Mouse (Mus musculus) hindbrain, embryonic 16.5 days (tissue): ENCODE data around the gene Inafm1. TPM values are rescaled to one million over a fixed set of nuclear protein-coding genes. Genes with fewer than 3 reads are reported as not detected.
A peak's percentile ranks its signal among the peaks of the same experiment; 100 is the strongest.

Source experiments
- ATAC-seq: fragments of 200-750 bp; cut with Nextera tagmentation; 2 replicates; pipeline ENCODE4 v1.8.0; 2017; ENCODE audit warnings: moderate TSS enrichment, moderate library complexity
- H3K27ac ChIP-seq: fragments of 300-500 bp; sonication (generic); 2 replicates; pipeline ENCODE4 v1.5.1; 2014; ENCODE audit warnings: low read depth, mild to moderate bottlenecking, control low read depth, low read length, moderate library complexity
- H3K27me3 ChIP-seq: fragments of 300-500 bp; sonication (generic); replicated peaks from 2 replicates; pipeline ENCODE4 v1.6.1; 2014; ENCODE audit warnings: low read length; ENCODE audit not compliant: control insufficient read depth, insufficient read depth
- H3K36me3 ChIP-seq: fragments of 300-500 bp; sonication (generic); 2 replicates; pipeline ENCODE4 v1.6.1; 2014; ENCODE audit warnings: mild to moderate bottlenecking, low read length, moderate library complexity, mixed read lengths; ENCODE audit not compliant: control insufficient read depth, insufficient read depth
- H3K4me1 ChIP-seq: fragments of 300-500 bp; sonication (generic); 2 replicates; pipeline ENCODE4 v1.6.1; 2014; ENCODE audit warnings: low read depth, low read length; ENCODE audit not compliant: control insufficient read depth, insufficient read depth
- H3K4me2 ChIP-seq: fragments of 300-500 bp; sonication (generic); 2 replicates; pipeline ENCODE4 v1.6.1; 2014; ENCODE audit warnings: mild to moderate bottlenecking, low read length, control low read depth, moderate library complexity
- H3K4me3 ChIP-seq: fragments of 300-500 bp; sonication (generic); 2 replicates; pipeline ENCODE4 v1.5.1; 2014; ENCODE audit warnings: mild to moderate bottlenecking, low read length, control low read depth, moderate library complexity
- H3K9ac ChIP-seq: fragments of 300-500 bp; sonication (generic); 2 replicates; pipeline ENCODE4 v1.6.1; 2014; ENCODE audit warnings: low read depth, mild to moderate bottlenecking, control low read depth, low read length, moderate library complexity
- H3K9me3 ChIP-seq: fragments of 300-500 bp; sonication (generic); 2 replicates; pipeline ENCODE4 v1.6.1; 2014; ENCODE audit warnings: mild to moderate bottlenecking, low read length, moderate library complexity; ENCODE audit not compliant: control insufficient read depth
- WGBS: fragments of 180-500 bp; shearing (Covaris S2); extraction: QIAGEN DNeasy Blood & Tissue Kit; methylation state at CpG from one replicate; pipeline ENCODE4 v1.1.7; 2014; 5-methylcytosine and 5-hydroxymethylcytosine counted together
- polyA plus RNA-seq: library from polyadenylated mRNA; unstranded; fragments of >200 nt; fragmentation: Nextera tagmentation; extraction: Ambion mirVana; gene quantifications from 2 replicates; pipeline ENCODE4 v1.2.1, GENCODE M21; 2015

The Inafm1 gene
- polyA plus RNA-seq, 1 experiment from 2014 or later: 62.4 TPM

DNA sequence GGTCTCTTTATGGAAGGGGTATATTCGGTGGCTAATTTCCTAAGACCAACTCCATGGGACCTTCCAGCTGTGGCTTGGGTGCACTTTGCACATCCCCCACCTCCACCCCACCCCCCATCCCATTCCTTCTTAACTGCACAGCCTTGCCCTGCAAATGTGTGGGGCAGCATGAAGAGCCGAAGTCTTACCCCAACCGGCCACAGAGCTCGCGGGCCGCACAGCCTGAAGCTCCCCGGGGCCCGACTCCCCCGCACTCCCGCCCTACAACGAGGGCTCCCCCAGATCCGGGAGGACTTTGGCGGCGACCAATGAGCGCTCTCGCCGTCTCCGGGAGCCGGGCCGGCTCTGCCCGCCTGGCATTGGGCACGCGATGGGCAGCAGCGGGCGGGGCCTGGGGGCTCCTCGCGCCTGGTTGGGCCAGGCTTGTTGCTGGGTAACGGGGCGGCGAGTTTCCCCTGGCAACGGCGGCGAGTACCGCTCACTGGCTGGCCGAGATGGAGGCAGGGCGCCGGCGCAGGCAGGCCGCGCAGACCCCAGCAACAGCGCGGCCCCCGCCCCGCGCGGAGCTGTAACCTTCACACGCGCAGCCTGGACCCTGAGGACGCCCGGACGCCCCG lies 26.1 kb upstream of the Inafm1 start:
- under 1% methylated on average over 43 of the region's 52 CpGs for WGBS
- peak overlapping the region; percentile 50 for H3K4me3 ChIP-seq

DNA sequence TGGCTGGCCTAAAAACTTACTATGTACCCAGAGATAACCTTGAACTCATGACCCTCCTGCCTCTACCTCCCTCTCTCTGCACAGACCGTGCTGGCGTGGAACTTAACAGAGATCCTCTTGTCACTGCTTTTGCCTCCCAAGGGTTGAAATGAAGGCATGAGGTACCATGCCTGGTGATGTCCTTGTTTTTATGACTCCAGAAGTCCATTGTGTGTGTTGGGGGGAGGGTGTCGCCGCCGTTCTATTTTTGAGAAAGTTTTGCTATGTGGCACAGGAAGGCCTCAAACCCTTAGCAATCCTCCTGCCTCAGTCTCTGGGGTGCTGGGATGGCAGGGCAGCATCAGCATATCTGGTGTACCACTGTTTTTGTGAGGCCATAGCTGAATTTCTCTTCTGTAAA lies 25.5 kb upstream of the Inafm1 start:
- Histone ChIP-seq H3K4me2 (peak overlapping the region; percentile 83), H3K27me3 (no peaks in the 10 kb centered on the region), H3K4me1 (peaks cover 26% of the 10 kb centered on the region), H3K9ac (peak overlapping the region; percentile 65; the same call in 1 of the 2 replicates), H3K4me3 (peak overlapping the region; percentile 50), H3K36me3 (no peaks in the 10 kb centered on the region), H3K27ac (peak overlapping the region; percentile 75), H3K9me3 (no peaks in the 10 kb centered on the region)
- no peak for ATAC-seq
- 74% methylated on average over 5 of the region's 5 CpGs for WGBS

More for the DNA sequence above, 26.1 kb upstream of the Inafm1 start:
- Histone ChIP-seq H3K9me3 (no peaks in the 10 kb centered on the region), H3K4me2 (peak overlapping the region; percentile 83), H3K4me1 (peaks cover 26% of the 10 kb centered on the region), H3K27me3 (no peaks in the 10 kb centered on the region), H3K36me3 (no peaks in the 10 kb centered on the region), H3K9ac (peak overlapping the region; percentile 71), H3K27ac (peak overlapping the region; percentile 82)
- peak; percentile 95 for ATAC-seq

DNA sequence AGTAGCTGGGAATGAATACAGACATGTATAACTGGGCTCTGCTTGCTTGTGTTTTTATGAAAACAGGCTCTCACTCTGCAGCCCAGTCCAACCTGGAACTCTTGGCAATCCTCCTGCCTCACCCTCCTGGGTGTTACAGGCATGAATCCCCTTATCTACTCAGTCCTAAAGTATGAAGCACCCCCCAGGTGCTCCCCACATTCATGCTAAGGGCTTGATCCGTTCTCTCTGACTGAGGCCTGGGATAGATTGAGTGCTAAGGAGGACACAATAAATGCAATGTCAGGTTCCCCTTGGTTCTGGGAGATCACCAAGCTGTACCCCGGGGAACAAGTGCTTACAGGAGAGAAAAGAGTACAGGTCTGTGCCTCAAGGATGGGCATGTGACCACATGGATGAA lies 24.2 kb upstream of the Inafm1 start:
- Histone ChIP-seq H3K9me3 (no peaks in the 10 kb centered on the region), H3K4me3 (no peak overlapping the region), H3K27ac (no peak overlapping the region), H3K9ac (no peak overlapping the region; the same call in 1 of the 2 replicates), H3K4me1 (peaks cover 26% of the 10 kb centered on the region), H3K27me3 (no peaks in the 10 kb centered on the region), H3K4me2 (no peak overlapping the region; the same call in 1 of the 2 replicates), H3K36me3 (no peaks in the 10 kb centered on the region)
- ATAC-seq: no peak
- 72% methylated on average over 2 of the region's 2 CpGs for WGBS

DNA sequence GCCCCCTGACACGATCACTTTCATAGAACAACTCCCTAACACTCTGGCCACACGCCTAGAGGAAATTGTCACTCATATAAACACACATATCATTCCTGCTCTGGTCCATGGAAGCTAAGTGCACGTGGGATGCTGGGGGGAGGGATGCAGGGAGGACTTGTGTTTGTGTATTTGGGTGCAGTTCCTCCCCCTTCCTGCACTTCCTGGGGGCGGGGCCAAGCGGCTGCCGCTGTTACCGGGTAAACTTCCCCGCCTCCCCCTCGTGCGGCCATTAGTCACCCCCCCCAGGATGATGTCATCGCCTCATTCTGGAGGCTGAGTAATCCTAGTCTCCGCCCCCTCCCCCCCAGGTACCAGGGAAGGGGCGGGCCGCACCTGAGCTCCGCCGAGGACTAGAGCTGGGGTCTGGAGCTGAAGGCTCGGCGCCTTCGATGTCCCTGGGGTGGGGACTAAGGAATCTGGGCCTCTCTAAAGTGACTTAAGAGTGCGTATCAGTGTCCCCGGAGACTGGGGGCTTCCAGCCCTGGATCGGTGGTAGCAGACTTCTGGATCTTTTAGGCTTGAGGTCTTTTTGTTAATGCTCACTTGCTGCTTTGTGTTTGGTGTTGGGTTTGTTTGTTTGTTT lies 23.5 kb upstream of the Inafm1 start:
- peak overlapping the region; percentile 60 for H3K9ac ChIP-seq
- 2% methylated on average over 20 of the region's 22 CpGs for WGBS
- H3K4me3 ChIP-seq: peak overlapping the region; percentile 42
- ATAC-seq: peak; percentile 9; the same call in 1 of the 2 replicates
- no peaks in the 10 kb centered on the region for H3K9me3 ChIP-seq
- peak overlapping the region; percentile 86 for H3K4me2 ChIP-seq
- H3K36me3 ChIP-seq: no peaks in the 10 kb centered on the region
- peaks cover 26% of the 10 kb centered on the region for H3K4me1 ChIP-seq
- H3K27me3 ChIP-seq: no peaks in the 10 kb centered on the region
- H3K27ac ChIP-seq: peak overlapping the region; percentile 67

DNA sequence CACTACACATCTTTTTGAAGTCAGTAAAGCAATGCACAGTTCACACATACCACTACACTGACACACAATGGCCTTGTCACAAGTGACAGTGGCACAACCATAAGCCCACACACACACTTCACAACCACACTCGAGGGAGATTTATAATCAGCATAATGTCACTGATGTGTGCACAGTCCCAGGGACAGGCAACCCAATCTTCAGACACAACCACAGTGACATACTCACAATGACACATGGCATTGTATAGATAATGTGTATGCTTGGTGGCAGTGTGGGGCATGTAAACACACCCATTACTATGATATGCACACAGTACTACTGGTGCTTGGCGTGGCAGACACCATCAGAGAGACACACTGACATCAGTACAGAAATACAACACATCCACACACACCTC lies 22.7 kb upstream of the Inafm1 start:
- Histone ChIP-seq H3K4me1 (peaks cover 26% of the 10 kb centered on the region), H3K9ac (no peak overlapping the region), H3K9me3 (no peaks in the 10 kb centered on the region), H3K36me3 (no peaks in the 10 kb centered on the region), H3K4me3 (no peak overlapping the region), H3K4me2 (peak overlapping the region; percentile 86), H3K27ac (peak overlapping the region; percentile 42; the same call in 1 of the 2 replicates), H3K27me3 (no peaks in the 10 kb centered on the region)
- WGBS: 34% methylated on average over 2 of the region's 2 CpGs
- no peak for ATAC-seq

DNA sequence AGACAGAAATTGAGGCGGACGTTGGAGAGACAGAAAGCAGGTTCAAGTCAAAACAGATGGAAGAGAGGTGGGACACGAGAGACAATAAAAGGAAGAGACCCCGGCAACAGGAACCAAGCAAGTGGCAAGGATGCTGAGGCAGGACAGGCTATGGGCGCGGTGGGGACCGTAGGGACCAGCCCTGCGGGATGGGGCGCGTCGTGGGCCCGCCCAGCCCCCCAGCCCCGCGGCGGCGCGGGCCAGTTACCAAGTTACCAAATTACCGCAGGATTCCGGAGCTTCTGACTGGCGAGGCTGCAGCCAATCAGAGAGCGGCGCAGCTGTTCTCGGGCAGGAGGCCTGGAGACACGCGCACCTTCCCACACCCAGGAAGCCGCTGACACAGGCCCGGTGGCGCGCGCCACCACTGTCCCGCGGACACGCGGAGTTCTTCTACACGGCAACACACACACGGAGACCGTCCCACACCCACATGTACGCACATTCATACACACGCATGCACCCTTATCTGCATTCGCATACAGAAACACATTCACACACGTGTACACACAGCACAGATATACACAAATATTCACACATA lies 22.0 kb upstream of the Inafm1 start:
- H3K4me3 ChIP-seq: peak overlapping the region; percentile 56
- no peaks in the 10 kb centered on the region for H3K36me3 ChIP-seq
- H3K9ac ChIP-seq: peak overlapping the region; percentile 70
- H3K4me1 ChIP-seq: peaks cover 26% of the 10 kb centered on the region
- peak overlapping the region; percentile 86 for H3K27ac ChIP-seq
- no peaks in the 10 kb centered on the region for H3K27me3 ChIP-seq
- ATAC-seq: peak; percentile 37
- H3K9me3 ChIP-seq: no peaks in the 10 kb centered on the region
- WGBS: 2% methylated on average over 35 of the region's 41 CpGs
- H3K4me2 ChIP-seq: peak overlapping the region; percentile 98

DNA sequence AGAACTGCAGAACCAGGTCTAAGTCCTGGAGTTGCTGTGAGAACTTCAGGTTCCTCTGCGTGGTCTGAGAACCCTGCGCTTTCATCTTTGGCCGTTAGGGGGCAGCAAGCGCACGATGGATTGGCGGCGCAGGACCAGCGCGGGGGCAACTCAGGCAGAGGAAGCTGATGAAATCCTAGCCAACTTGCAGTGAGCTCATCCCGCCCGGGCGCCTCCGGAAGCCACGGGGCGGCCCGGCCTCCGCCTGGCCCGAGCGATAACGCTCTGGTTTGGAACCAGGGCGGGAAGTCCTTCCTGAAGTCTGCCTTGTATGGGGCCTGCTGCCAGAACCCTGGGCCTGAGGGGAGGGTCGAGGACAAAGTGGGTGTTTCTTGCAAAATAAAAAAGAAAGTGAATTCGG lies 21.4 kb upstream of the Inafm1 start:
- Histone ChIP-seq H3K4me1 (peaks cover 23% of the 10 kb centered on the region), H3K36me3 (no peaks in the 10 kb centered on the region), H3K9me3 (no peaks in the 10 kb centered on the region), H3K27ac (peak overlapping the region; percentile 86), H3K9ac (peak overlapping the region; percentile 70), H3K27me3 (no peaks in the 10 kb centered on the region), H3K4me2 (peak overlapping the region; percentile 98), H3K4me3 (peak overlapping the region; percentile 56)
- ATAC-seq: peak; percentile 34
- WGBS: under 1% methylated on average over 23 of the region's 23 CpGs

DNA sequence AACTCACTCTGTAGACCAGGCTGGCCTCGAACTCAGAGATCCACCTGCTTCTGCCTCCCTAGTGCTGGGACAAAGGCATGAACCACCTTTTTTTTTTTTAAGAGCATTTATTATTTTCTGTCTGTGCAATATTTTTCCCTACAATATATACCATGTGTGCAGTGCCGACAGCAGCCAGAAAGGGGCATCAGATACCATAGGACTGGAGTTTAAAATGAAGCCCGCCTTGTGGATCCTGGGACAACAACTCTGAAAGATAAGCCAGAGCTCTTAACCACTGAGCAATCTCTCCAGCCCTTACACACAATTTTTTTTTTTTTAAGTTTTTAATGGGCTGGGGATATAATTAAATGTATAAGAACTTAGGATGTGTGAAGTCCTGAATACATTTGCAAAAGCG lies 20.9 kb upstream of the Inafm1 start:
- H3K4me3 ChIP-seq: no peak overlapping the region
- no peak overlapping the region; the same call in 1 of the 2 replicates for H3K27ac ChIP-seq
- no peak for ATAC-seq
- H3K9me3 ChIP-seq: no peaks in the 10 kb centered on the region
- WGBS: 22% methylated on average over 4 of the region's 4 CpGs
- no peaks in the 10 kb centered on the region for H3K27me3 ChIP-seq
- peaks cover 23% of the 10 kb centered on the region for H3K4me1 ChIP-seq
- no peaks in the 10 kb centered on the region for H3K36me3 ChIP-seq
- no peak overlapping the region for H3K9ac ChIP-seq
- peak overlapping the region; percentile 98 for H3K4me2 ChIP-seq

DNA sequence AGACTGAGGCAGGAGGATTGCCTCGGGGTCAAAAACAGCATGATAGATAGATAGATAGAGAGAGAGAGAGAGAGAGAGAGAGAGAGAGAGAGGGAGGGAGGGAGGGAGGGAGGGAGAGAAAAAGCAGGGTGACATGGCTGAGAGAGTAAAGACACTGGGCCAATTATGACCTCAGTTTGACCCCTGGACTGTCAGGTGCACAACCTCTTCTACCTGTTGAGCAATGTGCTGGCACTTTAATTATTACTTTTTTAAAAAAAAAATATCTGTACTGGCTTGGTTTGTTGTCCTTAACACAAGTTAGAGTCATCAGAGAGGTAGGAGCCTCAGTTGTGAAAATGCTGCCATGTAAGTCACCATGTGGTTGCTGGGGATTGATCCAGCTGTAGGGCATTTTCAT lies 14.4 kb upstream of the Inafm1 start:
- no peak overlapping the region for H3K9ac ChIP-seq
- WGBS: 79% methylated on average over 1 of the region's 1 CpGs
- H3K36me3 ChIP-seq: peaks cover 6% of the 10 kb centered on the region
- H3K4me2 ChIP-seq: no peak overlapping the region
- H3K27me3 ChIP-seq: no peaks in the 10 kb centered on the region
- H3K27ac ChIP-seq: no peak overlapping the region
- no peaks in the 10 kb centered on the region for H3K9me3 ChIP-seq
- H3K4me3 ChIP-seq: no peak overlapping the region
- no peak for ATAC-seq
- peaks cover 9% of the 10 kb centered on the region for H3K4me1 ChIP-seq
